Mouse (Mus musculus) thymus, adult 2 months (tissue): ENCODE measurements around the gene Ctsa. TPM values are rescaled to one million over a fixed set of nuclear protein-coding genes. Genes with fewer than 3 reads are reported as not detected.
"Not testable (repeated sequence)": the region's sequence is repeated elsewhere in the genome, so short reads cannot be mapped to it uniquely, and the experiment has no call there.

Experiments
- DNase-seq: peaks from one replicate; pipeline ENCODE4 v3.0.0; 2021
- H3K27ac ChIP-seq: fragments of 200-500 bp; 2 replicates; pipeline ENCODE4 v1.5.1; 2012; ENCODE audit warnings: low read length, control low read depth; ENCODE audit not compliant: control insufficient read depth, insufficient read depth
- H3K27me3 ChIP-seq: fragments of 200-500 bp; 2 replicates; pipeline ENCODE4 v1.6.1; 2012; ENCODE audit warnings: mild to moderate bottlenecking, low read length, moderate library complexity, mixed read lengths; ENCODE audit not compliant: control insufficient read depth, insufficient read depth
- H3K36me3 ChIP-seq: fragments of 200-500 bp; 2 replicates; pipeline ENCODE4 v1.6.1; 2012; ENCODE audit warnings: mild to moderate bottlenecking, low read length, moderate library complexity; ENCODE audit not compliant: control insufficient read depth, insufficient read depth
- H3K4me1 ChIP-seq: fragments of 200-500 bp; replicated peaks from 2 replicates; pipeline ENCODE4 v1.6.1; 2012; ENCODE audit warnings: low read length; ENCODE audit not compliant: control insufficient read depth, insufficient read depth
- H3K4me3 ChIP-seq: fragments of 200-500 bp; 2 replicates; pipeline ENCODE4 v1.5.1; 2012; ENCODE audit warnings: mild to moderate bottlenecking, low read length, control low read depth, moderate library complexity; ENCODE audit not compliant: control insufficient read depth, insufficient read depth
- CTCF ChIP-seq: fragments of 200-500 bp; IDR thresholded peaks from 2 replicates; pipeline ENCODE4 v1.5.1; 2012; ENCODE audit warnings: mild to moderate bottlenecking, control low read depth, low read length, moderate library complexity, borderline replicate concordance; ENCODE audit not compliant: control insufficient read depth, poor library complexity, insufficient read depth; ENCODE audit errors: extremely low read depth
- POLR2A ChIP-seq: fragments of 200-500 bp; IDR thresholded peaks from 2 replicates; pipeline ENCODE4 v1.6.1; 2012; ENCODE audit warnings: mild to moderate bottlenecking, low read length, control low read depth, moderate library complexity; ENCODE audit not compliant: control insufficient read depth, poor library complexity, insufficient read depth; ENCODE audit errors: extremely low read depth
- WGBS: fragments of 180-500 bp; shearing (Covaris S2); methylation state at CpG from one replicate; pipeline ENCODE4 v1.1.7; 2018; 5-methylcytosine and 5-hydroxymethylcytosine counted together
- polyA plus RNA-seq: library from polyadenylated mRNA; depleted of rRNA; stranded (reverse); fragments of >200 nt; gene quantifications from 2 replicates; pipeline ENCODE4 v1.2.3, GENCODE M21; 2012

Ctsa gene
- polyA plus RNA-seq, 1 experiment, result 538 TPM

GRCm38 (mm10) chr2:164857842-164858553 lies 25.3 kb downstream of the Ctsa start:
- H3K4me3 ChIP-seq, result no peak overlapping the region; the same call in 1 of the 2 replicates
- H3K27me3 ChIP-seq, result peaks cover 18% of the 10 kb centered on the region
- no peak overlapping the region for H3K27ac ChIP-seq

GRCm38 (mm10) chr2:164859155-164859554 lies 26.5 kb downstream of the Ctsa start:
- WGBS, result 81% methylated on average over 2 of the region's 2 CpGs
- DNase-seq, result no peak
- H3K36me3 ChIP-seq, result no peaks in the 10 kb centered on the region
- H3K27ac ChIP-seq, result no peak overlapping the region
- no peak overlapping the region for H3K4me3 ChIP-seq
- H3K4me1 ChIP-seq, result peaks cover 17% of the 10 kb centered on the region
- TF ChIP-seq CTCF (no peak), POLR2A (no peak)
- peaks cover 18% of the 10 kb centered on the region for H3K27me3 ChIP-seq

More at GRCm38 (mm10) chr2:164857842-164858553, 25.3 kb downstream of the Ctsa start:
- no peak for DNase-seq
- TF ChIP-seq CTCF, result no peak
- no peak for TF ChIP-seq POLR2A
- Histone ChIP-seq H3K36me3 (no peaks in the 10 kb centered on the region), H3K4me1 (peaks cover 17% of the 10 kb centered on the region)
- WGBS, result 9% methylated on average over 19 of the region's 19 CpGs

- no peak overlapping the region for H3K27ac ChIP-seq
- TF ChIP-seq POLR2A, result no peak
- TF ChIP-seq CTCF, result no peak
- 77% methylated on average over 9 of the region's 9 CpGs for WGBS
- peaks cover 17% of the 10 kb centered on the region for H3K4me1 ChIP-seq
- H3K36me3 ChIP-seq, result no peaks in the 10 kb centered on the region
- H3K27me3 ChIP-seq, result peaks cover 18% of the 10 kb centered on the region
- no peak overlapping the region for H3K4me3 ChIP-seq
- no peak for DNase-seq
These were observed 27.2 kb downstream of the Ctsa start for GRCm38 (mm10) chr2:164859640-164860432.

GRCm38 (mm10) chr2:164861094-164861493 lies 28.4 kb downstream of the Ctsa start:
- DNase-seq, result no peak
- no peak overlapping the region for H3K27ac ChIP-seq
- H3K27me3 ChIP-seq, result peaks cover 18% of the 10 kb centered on the region
- no peaks in the 10 kb centered on the region for H3K36me3 ChIP-seq
- H3K4me3 ChIP-seq, result no peak overlapping the region
- 83% methylated on average over 4 of the region's 4 CpGs for WGBS
- H3K4me1 ChIP-seq, result peaks cover 17% of the 10 kb centered on the region
- TF ChIP-seq CTCF, result no peak
- no peak for TF ChIP-seq POLR2A

GRCm38 (mm10) chr2:164862179-164862861 lies 29.6 kb downstream of the Ctsa start:
- DNase-seq, result no peak
- WGBS, result 22% methylated on average over 9 of the region's 9 CpGs

GRCm38 (mm10) chr2:164863411-164863810 lies 30.7 kb downstream of the Ctsa start:
- H3K4me3 ChIP-seq, H3K36me3 ChIP-seq, H3K27me3 ChIP-seq, H3K4me1 ChIP-seq, H3K27ac ChIP-seq, DNase-seq: not testable (repeated sequence)
- WGBS, result 94% methylated on average over 9 of the region's 9 CpGs

More at GRCm38 (mm10) chr2:164862179-164862861, 29.6 kb downstream of the Ctsa start:
- peaks cover 14% of the 10 kb centered on the region for H3K4me1 ChIP-seq
- no peak for TF ChIP-seq CTCF
- no peak for TF ChIP-seq POLR2A
- H3K36me3 ChIP-seq, result no peaks in the 10 kb centered on the region
- H3K27ac ChIP-seq, result no peak overlapping the region; the same call in 1 of the 2 replicates
- no peak overlapping the region for H3K4me3 ChIP-seq
- peaks cover 8% of the 10 kb centered on the region for H3K27me3 ChIP-seq
